Mouse (Mus musculus) forebrain, embryonic 10.5 days (tissue): Measurements from ENCODE around the gene Rrp8. TPM values are rescaled to one million over a fixed set of nuclear protein-coding genes. Genes with fewer than 3 reads are reported as not detected.
"Not testable (repeated sequence)": the region's sequence is repeated elsewhere in the genome, so short reads cannot be mapped to it uniquely, and the experiment has no call there.

Source experiments
- DNase-seq: peaks from one replicate; pipeline ENCODE4 v3.0.0-alpha.2; 2017; ENCODE audit warnings: low spot score; ENCODE audit errors: extremely low spot score
- H3K27ac ChIP-seq: fragments of 300-500 bp; sonication (generic); 2 replicates; pipeline ENCODE4 v1.5.1; 2016; ENCODE audit warnings: mild to moderate bottlenecking
- H3K27me3 ChIP-seq: fragments of 300-500 bp; sonication (generic); 2 replicates; pipeline ENCODE4 v1.6.1; 2016; ENCODE audit warnings: mild to moderate bottlenecking; ENCODE audit not compliant: poor library complexity, severe bottlenecking
- H3K36me3 ChIP-seq: fragments of 300-500 bp; sonication (generic); replicated peaks from 2 replicates; pipeline ENCODE4 v1.6.1; 2016; ENCODE audit warnings: mild to moderate bottlenecking, moderate library complexity
- H3K4me1 ChIP-seq: fragments of 300-500 bp; sonication (generic); 2 replicates; pipeline ENCODE4 v1.6.1; 2016
- H3K4me3 ChIP-seq: fragments of 300-500 bp; sonication (generic); 2 replicates; pipeline ENCODE4 v1.5.1; 2016; ENCODE audit warnings: mild to moderate bottlenecking, moderate library complexity
- H3K9me3 ChIP-seq: fragments of 300-500 bp; sonication (generic); 2 replicates; pipeline ENCODE4 v1.6.1; 2016; ENCODE audit warnings: mild to moderate bottlenecking, moderate library complexity
- WGBS: fragments of 180-500 bp; shearing (Covaris S2); methylation state at CpG from one replicate; pipeline ENCODE4 v1.1.7; 2016; 5-methylcytosine and 5-hydroxymethylcytosine counted together
- polyA plus RNA-seq: library from polyadenylated mRNA; unstranded; fragments of >200 nt; fragmentation: Nextera tagmentation; extraction: Ambion mirVana; gene quantifications from 2 replicates; pipeline ENCODE4 v1.2.1, GENCODE M21; 2016

The Rrp8 gene
- polyA plus RNA-seq, 1 experiment from 2014 or later: 46.5 TPM

GRCm38 (mm10) chr7:105767729-105768165 is 30.6 kb upstream of the Rrp8 start:
- no peaks in the 10 kb centered on the region for H3K9me3 ChIP-seq
- H3K27ac ChIP-seq: peak overlapping the region; percentile 68
- no peak for DNase-seq
- peaks cover 84% of the 10 kb centered on the region for H3K36me3 ChIP-seq
- 35% methylated on average over 6 of the region's 6 CpGs for whole genome bisulfite sequencing
- peaks cover 26% of the 10 kb centered on the region for H3K27me3 ChIP-seq
- H3K4me3 ChIP-seq: peak overlapping the region; percentile 16
- H3K4me1 ChIP-seq: peaks cover 30% of the 10 kb centered on the region

DNA sequence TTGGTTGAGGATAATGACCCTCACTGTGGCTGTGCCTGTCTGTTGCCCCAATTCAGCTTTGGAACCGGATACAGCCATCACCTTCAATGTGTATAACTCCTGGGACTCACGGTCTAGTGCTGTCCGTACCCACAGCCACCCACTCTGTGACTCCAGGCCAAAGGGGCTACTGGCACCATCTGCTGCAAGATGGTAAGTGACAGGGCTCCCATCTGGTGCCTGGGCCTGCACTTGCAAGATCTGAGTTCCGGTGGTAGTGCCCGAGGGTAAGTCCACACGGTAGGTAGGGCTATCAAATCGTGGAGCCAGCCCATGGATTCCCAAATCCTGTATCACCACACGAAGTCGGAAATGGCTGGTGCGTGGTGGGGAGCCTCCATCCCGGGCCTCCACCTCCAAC is 27.1 kb upstream of the Rrp8 start:
- no peak for DNase-seq
- H3K36me3 ChIP-seq: peaks cover 83% of the 10 kb centered on the region
- H3K9me3 ChIP-seq: no peaks in the 10 kb centered on the region
- H3K27me3 ChIP-seq: peaks cover 49% of the 10 kb centered on the region
- H3K27ac ChIP-seq: no peak overlapping the region
- no peak overlapping the region for H3K4me3 ChIP-seq
- peaks cover 36% of the 10 kb centered on the region for H3K4me1 ChIP-seq
- 92% methylated on average over 11 of the region's 11 CpGs for WGBS

DNA sequence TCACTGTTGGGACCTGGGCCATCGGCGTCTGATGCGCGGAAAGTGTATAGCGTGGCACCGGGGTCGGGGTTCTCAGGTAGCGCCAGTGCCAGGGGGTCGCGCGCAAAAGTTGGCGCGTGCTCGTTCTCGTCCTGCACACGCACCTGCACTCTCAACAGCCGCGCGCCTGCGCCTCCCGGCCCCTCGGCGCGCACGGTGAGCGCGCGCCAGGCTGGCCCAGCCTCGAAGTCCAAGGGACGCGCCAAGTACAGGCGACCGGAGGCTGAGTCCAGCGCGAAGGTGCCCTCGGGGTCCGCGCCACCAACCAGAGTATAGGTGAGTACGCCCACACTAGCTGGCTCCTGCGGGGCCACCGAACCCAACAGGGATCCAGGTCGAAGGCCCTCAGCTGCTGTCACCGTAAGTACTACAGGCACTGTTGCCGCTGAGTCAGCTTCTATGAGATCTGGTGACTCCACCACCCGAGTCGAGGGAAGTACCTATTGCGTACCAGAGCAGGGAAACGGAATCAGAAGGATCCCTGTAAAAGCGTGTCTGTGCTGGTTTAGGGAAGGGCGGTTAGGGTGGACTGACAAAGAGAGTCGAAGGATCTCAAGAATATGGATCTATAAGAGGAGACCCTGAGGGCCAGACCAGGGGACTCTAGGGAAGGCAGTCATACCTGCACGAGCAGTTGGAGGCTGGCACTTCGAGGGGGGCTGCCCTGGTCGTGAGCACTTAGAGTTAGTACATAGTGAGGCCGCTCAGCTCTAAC is 25.5 kb upstream of the Rrp8 start:
- peaks cover 22% of the 10 kb centered on the region for H3K4me1 ChIP-seq
- 9% methylated on average over 55 of the region's 55 CpGs for WGBS
- no peaks in the 10 kb centered on the region for H3K9me3 ChIP-seq
- H3K36me3 ChIP-seq: peaks cover 95% of the 10 kb centered on the region
- peaks cover 49% of the 10 kb centered on the region for H3K27me3 ChIP-seq
- H3K4me3 ChIP-seq: peak overlapping the region; percentile 42
- no peak for DNase-seq
- H3K27ac ChIP-seq: no peak overlapping the region

- Histone ChIP-seq H3K9me3 (no peaks in the 10 kb centered on the region), H3K27me3 (peaks cover 49% of the 10 kb centered on the region), H3K4me3 (peak overlapping the region; percentile 42), H3K27ac (0 out of 2 replicates have a peak overlapping the region, but pooled peaks have one; percentile 30), H3K36me3 (peaks cover 98% of the 10 kb centered on the region), H3K4me1 (peaks cover 14% of the 10 kb centered on the region)
- 9% methylated on average over 51 of the region's 51 CpGs for WGBS
- no peak for DNase-seq
Measured at GRCm38 (mm10) chr7:105761813-105762484, 24.8 kb upstream of the Rrp8 start.

GRCm38 (mm10) chr7:105753281-105753680 is 16.1 kb upstream of the Rrp8 start:
- Histone ChIP-seq H3K4me1 (peaks cover 22% of the 10 kb centered on the region), H3K27ac (no peak overlapping the region), H3K36me3 (peaks cover 75% of the 10 kb centered on the region), H3K9me3 (no peaks in the 10 kb centered on the region), H3K27me3 (no peaks in the 10 kb centered on the region), H3K4me3 (no peak overlapping the region)
- DNase-seq: no peak
- WGBS: 93% methylated on average over 10 of the region's 10 CpGs

DNA sequence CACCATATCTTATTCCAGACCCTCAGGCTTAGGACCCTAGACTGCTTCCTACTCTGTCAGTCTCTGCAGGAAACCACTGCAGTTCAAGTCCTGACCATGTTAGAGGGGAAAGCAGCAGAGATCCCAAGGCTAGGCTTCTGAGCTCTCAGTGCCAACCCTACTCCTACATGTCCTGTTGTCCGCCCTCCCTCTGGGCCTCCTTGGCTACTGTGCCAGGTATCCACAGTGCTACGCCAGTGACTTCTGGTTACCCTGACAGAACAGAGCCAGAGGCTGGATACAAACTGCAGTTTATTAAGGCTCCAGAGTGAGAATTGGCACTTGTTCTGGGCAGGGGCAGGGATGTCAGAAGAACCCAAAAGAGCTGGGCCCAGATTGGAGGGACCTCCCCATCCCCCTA is 15.5 kb upstream of the Rrp8 start:
- Histone ChIP-seq H3K27me3 (no peaks in the 10 kb centered on the region), H3K27ac (no peak overlapping the region), H3K9me3 (no peaks in the 10 kb centered on the region), H3K4me3 (no peak overlapping the region), H3K4me1 (peaks cover 22% of the 10 kb centered on the region), H3K36me3 (peaks cover 75% of the 10 kb centered on the region)
- 77% methylated on average over 2 of the region's 2 CpGs for WGBS
- no peak for DNase-seq

DNA sequence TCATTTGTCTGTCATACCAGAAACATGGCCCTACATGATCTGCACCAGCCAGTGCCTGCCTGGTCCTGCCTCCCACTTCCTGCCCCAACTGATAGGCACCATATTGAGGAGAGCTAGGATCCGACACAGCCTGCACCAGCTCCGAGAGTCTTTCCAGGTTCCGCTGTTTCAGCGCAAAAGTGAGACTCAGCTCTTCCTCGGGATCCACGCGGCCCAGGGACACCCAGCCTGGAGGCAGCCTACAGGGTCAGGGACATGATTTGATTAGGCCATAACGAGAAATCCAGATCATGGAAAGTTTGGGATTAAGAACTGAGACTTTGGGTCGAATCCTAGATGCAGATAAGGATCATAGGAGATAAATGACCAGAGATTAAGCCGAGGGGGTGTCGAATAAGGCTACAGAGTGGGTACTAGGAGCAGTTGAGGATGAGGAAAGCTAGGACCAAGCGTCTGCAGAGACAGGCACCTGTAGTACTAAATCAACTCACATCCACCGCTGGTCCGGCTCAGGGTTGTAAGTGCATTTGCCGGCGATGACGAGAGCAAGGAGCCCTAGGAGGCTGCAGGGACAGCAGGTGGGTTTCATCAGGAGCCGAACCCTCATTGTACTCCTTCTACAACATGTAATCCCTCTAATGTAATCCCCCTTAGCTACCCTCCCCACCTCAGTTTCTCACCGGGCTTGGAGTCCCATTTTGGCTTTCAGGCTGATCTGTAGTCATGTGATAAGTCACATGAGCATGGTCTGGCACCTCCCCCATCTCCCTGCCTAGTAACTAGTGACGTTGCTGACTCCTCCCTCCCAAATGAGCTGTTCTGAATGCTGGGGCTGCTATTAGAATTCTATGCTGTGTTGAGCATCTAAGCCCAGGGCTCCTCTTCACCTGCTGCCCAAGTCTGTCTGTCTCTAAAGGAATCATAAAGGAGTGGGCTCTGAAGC is 14.6 kb upstream of the Rrp8 start, which contains the start of gene Tpp1:
TSS of gene Tpp1 (minus strand) at position 745 of the 943 bp plus-strand sequence.
- Histone ChIP-seq H3K9me3 (no peaks in the 10 kb centered on the region), H3K36me3 (peaks cover 75% of the 10 kb centered on the region), H3K27ac (peak within 1 kb of the TSS; percentile 87), H3K27me3 (no peaks in the 10 kb centered on the region), H3K4me1 (peaks cover 22% of the 10 kb centered on the region), H3K4me3 (peak within 1 kb of the TSS; percentile 73)
- WGBS: 24% methylated on average over 20 of the region's 20 CpGs
- peak; percentile 87 for DNase-seq

DNA sequence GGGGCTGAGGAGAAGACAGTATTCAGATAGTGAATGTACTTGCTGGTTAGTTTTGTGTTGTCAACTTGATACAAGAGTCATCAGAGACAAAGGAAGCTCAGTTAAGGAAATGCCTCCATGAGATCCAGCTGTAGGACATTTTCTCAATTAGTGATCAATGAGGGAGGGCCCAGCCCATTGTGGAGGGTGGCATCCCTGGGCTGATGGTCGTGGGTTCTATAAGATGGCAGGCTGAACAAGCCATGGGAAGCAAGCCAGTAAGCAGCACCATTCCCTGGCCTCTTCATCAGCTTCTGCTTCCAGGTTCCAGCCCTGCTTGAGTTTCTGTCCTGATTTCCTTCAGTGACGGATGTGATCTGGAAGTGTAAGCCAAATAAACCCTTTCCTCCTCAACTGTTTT is 10.6 kb upstream of the Rrp8 start:
- Histone ChIP-seq H3K9me3 (no peaks in the 10 kb centered on the region), H3K27me3 (no peaks in the 10 kb centered on the region), H3K4me3 (no peak overlapping the region), H3K4me1 (peaks cover 39% of the 10 kb centered on the region), H3K36me3 (peaks cover 46% of the 10 kb centered on the region), H3K27ac (no peak overlapping the region)
- WGBS: 76% methylated on average over 2 of the region's 2 CpGs
- DNase-seq: no peak

DNA sequence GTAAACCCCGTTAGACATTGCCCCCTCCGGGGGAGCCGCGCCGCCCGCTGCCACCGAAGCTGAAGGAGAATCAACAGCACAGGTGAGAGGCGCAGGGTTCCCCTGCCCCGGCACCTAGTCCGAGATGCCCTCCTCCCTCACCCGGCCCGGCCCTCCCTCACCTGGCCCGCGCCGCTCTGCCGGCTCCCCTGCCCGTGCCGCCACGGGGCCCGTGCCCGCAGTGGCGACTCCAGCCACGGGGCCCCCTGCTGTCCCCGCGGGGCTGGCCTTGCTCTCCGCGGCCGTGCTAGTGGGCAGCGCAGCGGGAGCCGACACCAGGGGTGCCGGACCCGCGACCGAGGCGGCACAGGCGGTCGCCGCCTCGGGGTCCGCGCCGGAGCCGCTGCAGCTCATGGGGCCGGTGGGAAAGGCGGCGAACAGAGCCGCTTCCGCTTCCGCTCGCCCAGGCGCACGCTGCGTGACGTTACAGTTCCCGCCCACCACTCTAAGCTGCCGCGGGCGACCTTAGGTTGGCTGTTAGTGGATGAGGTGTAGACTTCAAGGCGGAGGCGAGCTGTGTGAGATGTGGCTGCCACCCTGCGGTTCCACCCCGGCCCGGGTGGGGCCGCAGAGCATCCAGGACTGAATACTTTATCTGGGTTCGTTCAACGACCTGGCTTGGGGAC is 6.9 kb upstream of the Rrp8 start, which contains the start of gene Taf10:
TSS of gene Taf10 (minus strand) at position 436 of the 665 bp plus-strand sequence.
- H3K4me3 ChIP-seq: peak within 1 kb of the TSS; percentile 95
- H3K36me3 ChIP-seq: peaks cover 65% of the 10 kb centered on the region
- peak within 1 kb of the TSS; percentile 94 for H3K27ac ChIP-seq
- no peaks in the 10 kb centered on the region for H3K9me3 ChIP-seq
- peaks cover 25% of the 10 kb centered on the region for H3K4me1 ChIP-seq
- no peaks in the 10 kb centered on the region for H3K27me3 ChIP-seq
- DNase-seq: peak; percentile 91
- WGBS: under 1% methylated on average over 66 of the region's 67 CpGs

GRCm38 (mm10) chr7:105743246-105743925 is 6.2 kb upstream of the Rrp8 start:
- Histone ChIP-seq H3K4me1 (peaks cover 32% of the 10 kb centered on the region), H3K4me3 (peak overlapping the region; percentile 95), H3K36me3 (peaks cover 59% of the 10 kb centered on the region), H3K27ac (peak overlapping the region; percentile 94)
- 37% methylated on average over 20 of the region's 20 CpGs for WGBS
- not testable (repeated sequence) for H3K9me3 ChIP-seq, DNase-seq, H3K27me3 ChIP-seq

DNA sequence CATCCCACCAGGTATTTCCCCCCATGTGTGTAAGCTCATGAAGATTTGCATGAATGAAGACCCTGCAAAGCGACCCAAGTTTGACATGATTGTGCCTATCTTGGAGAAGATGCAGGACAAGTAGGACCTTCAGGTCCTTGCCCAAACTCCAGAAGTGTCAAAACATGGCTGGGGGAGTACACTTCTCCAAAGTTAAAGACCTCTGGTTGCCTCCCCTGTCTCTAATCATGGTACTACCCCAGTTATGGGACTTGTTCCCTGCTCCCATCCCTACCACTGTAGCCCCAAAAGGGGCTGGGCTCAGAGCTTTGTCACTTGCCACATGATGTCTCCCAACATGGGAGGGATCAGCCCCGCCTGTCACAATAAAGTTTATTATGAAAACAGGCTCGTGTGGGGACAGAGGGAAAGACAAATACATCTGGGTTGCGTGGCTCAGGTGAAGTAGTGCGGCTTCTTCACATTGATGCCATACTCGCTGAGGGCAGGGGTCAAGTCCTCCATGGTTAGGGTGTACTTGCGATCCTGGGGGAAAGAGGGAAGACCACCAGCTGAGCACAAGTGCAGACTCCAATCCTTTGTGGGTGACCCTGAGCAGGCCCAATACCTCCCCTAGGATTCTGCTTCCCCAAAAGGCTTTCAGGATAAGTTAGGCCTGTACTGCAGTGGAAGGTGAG is 5.5 kb upstream of the Rrp8 start:
- peak overlapping the region; percentile 95 for H3K4me3 ChIP-seq
- H3K27ac ChIP-seq, DNase-seq, H3K27me3 ChIP-seq, H3K9me3 ChIP-seq: not testable (repeated sequence)
- H3K36me3 ChIP-seq: peaks cover 51% of the 10 kb centered on the region
- peaks cover 39% of the 10 kb centered on the region for H3K4me1 ChIP-seq
- WGBS: 87% methylated on average over 7 of the region's 7 CpGs
